Mouse (Mus musculus) erythroblast, embryonic 14.5 days (primary cell): ENCODE data around the gene Oaf. TPM values are rescaled to one million over a fixed set of nuclear protein-coding genes. Genes with fewer than 3 reads are reported as not detected.

Experiments used
- H3K27me3 ChIP-seq: 2 replicates; pipeline ENCODE4 v1.6.1; 2012; ENCODE audit warnings: inconsistent platforms; ENCODE audit not compliant: control insufficient read depth
- H3K36me3 ChIP-seq: 2 replicates; pipeline ENCODE4 v1.6.1; 2012; ENCODE audit warnings: mild to moderate bottlenecking, inconsistent platforms; ENCODE audit not compliant: control insufficient read depth
- H3K4me1 ChIP-seq: 2 replicates; pipeline ENCODE4 v1.6.1; 2012; ENCODE audit warnings: inconsistent platforms; ENCODE audit not compliant: control insufficient read depth
- H3K4me3 ChIP-seq: replicated peaks from 2 replicates; pipeline ENCODE3; 2012; ENCODE audit warnings: moderate library complexity, mild to moderate bottlenecking, inconsistent platforms
- H3K9me3 ChIP-seq: 2 replicates; pipeline ENCODE4 v1.6.1; 2012; ENCODE audit warnings: low read length, inconsistent platforms, mixed read lengths; ENCODE audit not compliant: control insufficient read depth
- GATA1 ChIP-seq: IDR thresholded peaks from 2 replicates; pipeline ENCODE4 v1.6.1; 2012; ENCODE audit warnings: low read length, inconsistent platforms, mixed read lengths
- TAL1 ChIP-seq: IDR thresholded peaks from 3 replicates; pipeline ENCODE4 v1.6.1; 2012; ENCODE audit warnings: low read length, inconsistent platforms, mixed read lengths
- polyA plus RNA-seq: library from polyadenylated mRNA; stranded (reverse); fragments of >175 nt; gene quantifications from 2 replicates; pipeline ENCODE4 v1.2.3, GENCODE M21; 2012

Oaf gene
- polyA plus RNA-seq, 1 experiment: 12.6 TPM

DNA sequence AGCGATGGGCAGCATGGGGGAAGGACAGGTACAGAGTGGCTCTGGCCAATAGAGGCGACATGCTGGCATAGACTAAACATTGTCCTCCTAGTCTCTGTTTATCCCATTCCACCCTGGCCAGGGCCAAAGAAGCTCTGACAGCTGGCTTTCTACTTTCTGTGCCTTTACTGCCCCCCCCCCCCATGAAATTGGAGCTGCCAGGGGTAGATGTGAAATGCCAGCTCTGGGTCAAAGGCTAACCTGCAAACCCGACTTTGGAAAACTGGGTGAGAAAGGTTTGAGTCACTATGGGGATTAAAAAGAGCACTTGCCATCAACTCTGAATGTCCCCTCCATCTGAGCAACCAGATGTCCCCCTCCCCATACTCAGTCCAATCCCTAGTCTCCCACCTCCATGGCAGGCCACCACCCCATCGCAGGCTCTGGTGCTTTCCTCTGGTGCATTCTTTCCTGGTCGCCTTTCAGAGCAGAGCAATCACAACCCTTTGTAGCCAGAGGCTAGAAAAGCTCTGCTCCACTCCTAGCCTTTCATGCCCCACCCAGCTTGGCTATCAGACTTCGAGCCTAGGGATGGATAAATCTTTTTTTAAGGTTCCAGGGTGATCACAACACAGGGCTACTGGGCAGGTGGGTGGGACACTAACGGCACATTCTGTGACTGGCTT is 2.5 kb downstream of the Oaf start:
- H3K4me3 ChIP-seq: peak overlapping the region; percentile 74
- H3K36me3 ChIP-seq: peaks cover 58% of the 10 kb centered on the region
- H3K4me1 ChIP-seq: peaks cover 99% of the 10 kb centered on the region
- H3K9me3 ChIP-seq: no peaks in the 10 kb centered on the region
- TF ChIP-seq TAL1: no peak
- no peak for TF ChIP-seq GATA1
- no peaks in the 10 kb centered on the region for H3K27me3 ChIP-seq

DNA sequence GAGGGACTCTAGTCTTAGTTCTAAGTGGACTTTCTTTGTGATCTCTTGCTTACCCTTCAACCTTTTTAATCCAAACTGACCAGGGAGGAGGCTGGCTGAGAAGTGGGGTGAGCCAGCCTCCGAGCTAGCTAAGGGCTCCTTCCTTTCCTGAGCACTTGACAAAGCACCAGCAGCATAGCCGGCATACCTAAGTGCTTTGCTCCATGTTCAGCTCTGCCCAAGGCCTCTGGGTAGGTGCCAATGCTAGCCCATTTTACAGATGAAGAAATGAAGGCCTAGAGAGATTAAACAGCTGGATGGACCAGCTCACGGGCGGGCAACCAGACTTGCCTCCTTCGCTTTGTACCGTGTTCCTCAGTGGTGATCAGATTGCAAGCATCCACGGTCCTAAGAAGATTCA is 3.1 kb downstream of the Oaf start:
- Histone ChIP-seq H3K4me3 (no peak overlapping the region), H3K36me3 (peaks cover 65% of the 10 kb centered on the region), H3K9me3 (no peaks in the 10 kb centered on the region), H3K27me3 (no peaks in the 10 kb centered on the region), H3K4me1 (peaks cover 99% of the 10 kb centered on the region)
- TF ChIP-seq TAL1 (no peak), GATA1 (no peak)

DNA sequence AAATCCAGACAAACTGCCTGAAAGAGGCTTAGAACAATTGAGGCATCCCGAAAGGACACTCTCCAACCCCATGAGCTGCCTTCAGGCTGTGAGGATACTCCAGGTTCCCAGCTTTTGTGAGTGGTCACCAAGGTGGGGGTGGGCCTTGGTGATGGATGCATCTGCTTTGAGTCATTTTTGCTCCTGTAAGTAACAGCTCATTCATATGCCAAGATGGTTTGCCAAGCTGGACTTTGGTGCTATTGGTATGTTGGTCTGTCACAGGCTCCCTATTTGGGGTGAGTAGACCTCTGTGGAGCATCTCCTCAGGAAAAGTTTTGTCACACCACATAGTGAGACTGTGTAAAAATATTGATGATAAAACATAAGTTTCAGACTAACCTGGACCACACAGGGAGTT is 3.6 kb downstream of the Oaf start:
- Histone ChIP-seq H3K27me3 (no peaks in the 10 kb centered on the region), H3K36me3 (peaks cover 69% of the 10 kb centered on the region), H3K9me3 (no peaks in the 10 kb centered on the region), H3K4me3 (peak overlapping the region; percentile 7), H3K4me1 (peaks cover 99% of the 10 kb centered on the region)
- TF ChIP-seq TAL1 (no peak), GATA1 (no peak)

DNA sequence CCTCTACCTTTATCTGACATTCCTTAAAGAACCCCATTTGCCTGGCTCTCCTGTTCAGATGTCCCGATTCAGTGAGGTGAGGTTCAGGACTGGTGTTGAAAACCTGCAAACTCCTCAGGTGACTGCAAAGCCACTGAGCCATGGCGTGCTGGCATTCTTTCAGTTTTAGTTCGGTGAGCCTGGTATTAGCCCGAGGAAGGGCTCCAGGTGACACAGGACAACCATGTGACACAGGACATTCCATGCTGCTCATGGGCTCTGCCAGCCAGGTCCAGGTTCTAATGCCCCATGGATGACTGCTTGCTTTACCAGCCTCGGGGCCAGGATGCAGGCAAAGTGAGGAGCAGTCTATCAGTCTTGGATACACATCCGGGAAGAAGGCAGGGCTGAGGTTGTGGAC is 4.4 kb downstream of the Oaf start:
- Histone ChIP-seq H3K36me3 (peaks cover 77% of the 10 kb centered on the region), H3K4me3 (peak overlapping the region; percentile 49), H3K9me3 (no peaks in the 10 kb centered on the region)

DNA sequence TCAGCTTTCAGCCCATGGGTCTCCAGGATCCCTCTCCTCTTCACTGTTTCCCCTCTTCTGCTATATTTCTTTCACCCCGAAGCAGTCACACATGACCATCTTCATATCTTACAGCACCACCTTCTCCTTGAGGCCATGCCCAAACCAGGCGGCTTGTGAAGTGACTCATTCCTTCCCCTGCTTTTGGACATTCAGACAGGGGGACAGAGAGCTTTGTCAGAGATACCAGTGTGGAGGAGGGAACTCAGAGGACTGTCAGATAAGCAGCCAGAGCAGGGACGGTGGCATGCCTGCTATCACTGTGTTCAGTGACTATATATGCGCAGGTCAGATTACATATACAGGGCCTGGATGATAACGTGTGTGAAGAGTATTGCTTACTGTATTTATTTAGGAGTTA is 5.2 kb downstream of the Oaf start:
- H3K9me3 ChIP-seq: no peaks in the 10 kb centered on the region
- H3K4me1 ChIP-seq: peaks cover 100% of the 10 kb centered on the region
- H3K4me3 ChIP-seq: peak overlapping the region; percentile 49
- H3K36me3 ChIP-seq: peaks cover 86% of the 10 kb centered on the region
- TF ChIP-seq TAL1: peak; percentile 87
- TF ChIP-seq GATA1: peak; percentile 93
- no peaks in the 10 kb centered on the region for H3K27me3 ChIP-seq

More for the DNA sequence above, 4.4 kb downstream of the Oaf start:
- Histone ChIP-seq H3K4me1 (peaks cover 100% of the 10 kb centered on the region), H3K27me3 (no peaks in the 10 kb centered on the region)
- TF ChIP-seq TAL1 (no peak), GATA1 (no peak)

DNA sequence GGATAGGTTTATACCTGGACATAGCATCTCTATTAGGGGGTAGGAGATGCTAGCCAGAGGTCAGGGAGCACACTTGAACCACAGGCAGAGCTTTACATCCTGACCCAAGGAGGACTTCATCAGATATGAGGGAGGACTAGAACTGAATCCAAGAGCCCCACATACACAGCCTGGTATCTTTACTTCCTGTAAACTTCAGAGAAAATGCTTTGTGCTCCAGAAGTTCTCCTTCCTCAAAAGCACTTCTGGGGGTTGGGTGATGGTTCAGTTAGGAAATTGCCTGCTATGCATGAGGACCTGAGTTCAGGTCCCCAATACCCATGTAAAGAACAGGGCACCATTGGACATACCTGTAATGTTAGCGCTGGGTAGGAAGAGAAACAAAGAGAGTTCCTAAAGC is 6.2 kb downstream of the Oaf start:
- H3K27me3 ChIP-seq: no peaks in the 10 kb centered on the region
- no peak overlapping the region for H3K4me3 ChIP-seq
- no peak for TF ChIP-seq TAL1
- no peaks in the 10 kb centered on the region for H3K9me3 ChIP-seq
- peaks cover 95% of the 10 kb centered on the region for H3K36me3 ChIP-seq
- peaks cover 100% of the 10 kb centered on the region for H3K4me1 ChIP-seq

DNA sequence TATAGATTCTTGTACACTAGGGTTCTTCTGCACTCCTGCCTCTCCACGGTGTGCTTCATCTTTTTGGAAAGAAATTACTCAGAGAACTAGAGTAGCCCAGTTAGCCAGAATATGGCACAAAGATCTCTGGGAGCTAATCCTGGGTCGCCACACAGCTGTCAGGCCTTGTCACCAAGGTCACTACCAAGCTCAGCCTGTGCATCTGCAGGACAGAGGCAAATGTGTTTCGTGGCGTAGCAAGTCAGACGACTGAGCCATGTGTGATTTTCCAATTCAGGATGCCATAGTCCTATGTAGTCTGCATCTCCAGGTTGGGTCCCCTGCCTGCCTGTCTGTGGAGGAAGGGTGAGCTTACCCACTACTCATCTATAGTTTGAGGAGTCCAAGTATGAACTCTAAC is 6.7 kb downstream of the Oaf start:
- H3K36me3 ChIP-seq: peaks cover 97% of the 10 kb centered on the region
- H3K9me3 ChIP-seq: no peaks in the 10 kb centered on the region
- no peak overlapping the region for H3K4me3 ChIP-seq
- H3K27me3 ChIP-seq: no peaks in the 10 kb centered on the region
- TF ChIP-seq GATA1: no peak
- no peak for TF ChIP-seq TAL1
- H3K4me1 ChIP-seq: peaks cover 98% of the 10 kb centered on the region

DNA sequence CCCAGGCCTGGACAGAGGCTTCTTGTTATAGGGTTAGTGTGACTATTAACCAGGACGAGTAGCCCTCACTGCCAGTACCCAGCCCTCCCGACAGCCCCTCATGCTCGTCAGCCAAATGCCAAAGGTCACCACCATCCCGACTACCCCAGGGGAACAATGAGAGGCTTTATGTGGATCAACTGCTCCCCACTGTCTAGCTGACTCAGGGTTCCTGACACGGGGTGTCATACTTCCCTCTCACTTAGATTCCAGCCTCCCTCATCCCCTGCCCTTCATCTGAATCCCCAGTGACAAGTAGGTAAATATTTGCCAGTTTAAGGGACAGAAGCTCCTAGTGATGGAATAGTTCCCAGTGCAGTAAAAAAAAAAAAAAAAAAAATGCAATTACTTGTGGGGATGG is 7.4 kb downstream of the Oaf start:
- Histone ChIP-seq H3K4me3 (no peak overlapping the region), H3K4me1 (peaks cover 98% of the 10 kb centered on the region), H3K36me3 (peaks cover 97% of the 10 kb centered on the region), H3K9me3 (no peaks in the 10 kb centered on the region), H3K27me3 (no peaks in the 10 kb centered on the region)
- TF ChIP-seq GATA1: no peak
- no peak for TF ChIP-seq TAL1

DNA sequence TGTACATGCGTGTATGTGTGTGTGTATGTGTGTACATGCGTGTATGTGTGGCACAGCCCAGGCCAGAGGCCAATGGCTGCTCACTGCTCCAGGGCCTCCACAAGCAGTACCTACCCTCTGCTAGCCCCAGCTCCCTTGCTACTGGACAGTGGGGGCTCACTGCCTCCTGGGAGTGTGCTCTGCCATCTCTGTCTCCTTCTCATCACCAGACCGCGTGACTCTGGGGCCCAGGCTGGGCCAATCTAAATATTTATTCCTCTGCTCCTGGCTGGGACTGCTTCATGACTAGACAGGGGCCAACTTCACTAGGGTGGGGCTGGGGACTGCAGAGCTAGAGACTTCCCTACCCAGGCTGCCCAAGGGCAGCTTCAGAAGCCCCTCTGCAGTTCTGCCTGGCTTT is 7.9 kb downstream of the Oaf start:
- TF ChIP-seq GATA1: no peak
- no peak for TF ChIP-seq TAL1
- Histone ChIP-seq H3K4me3 (no peak overlapping the region), H3K27me3 (no peaks in the 10 kb centered on the region), H3K36me3 (peaks cover 97% of the 10 kb centered on the region), H3K9me3 (no peaks in the 10 kb centered on the region), H3K4me1 (peaks cover 98% of the 10 kb centered on the region)

DNA sequence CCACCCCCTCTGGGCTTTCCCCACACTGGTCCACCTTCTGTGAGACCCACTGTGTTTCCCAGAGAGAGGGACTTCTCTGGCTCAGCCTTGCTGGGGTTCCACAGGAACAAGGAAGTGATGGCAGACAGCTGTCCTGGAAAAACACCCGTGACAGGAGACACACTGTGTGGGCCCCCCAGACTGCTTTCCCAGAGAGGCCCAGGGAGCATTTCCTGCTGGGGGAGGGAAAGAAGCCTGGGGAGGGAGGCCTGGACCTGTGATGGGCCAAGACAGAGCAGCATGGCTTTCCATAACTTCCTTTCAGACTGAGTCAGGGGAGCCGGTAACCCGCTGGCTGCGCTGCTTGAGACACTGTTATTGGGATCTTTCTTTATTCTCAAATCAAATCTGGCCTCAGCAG is 8.8 kb downstream of the Oaf start:
- TF ChIP-seq TAL1 (no peak), GATA1 (no peak)
- Histone ChIP-seq H3K4me3 (no peak overlapping the region), H3K9me3 (no peaks in the 10 kb centered on the region), H3K27me3 (no peaks in the 10 kb centered on the region), H3K4me1 (peaks cover 98% of the 10 kb centered on the region), H3K36me3 (peaks cover 97% of the 10 kb centered on the region)
